7 mouse cellular contexts compared by ENCODE assay signal in genomic region chr2:35297703-35298332, GRCm38 (mm10). TPM values are rescaled to one million over a fixed set of nuclear protein-coding genes. Genes with fewer than 3 reads are reported as not detected.
DNase-seq lines count a peak whose midpoint lies in the region; ATAC-seq and TF ChIP-seq lines count a peak whose summit lies in the region.

No protein-coding gene starts in this region.

- H3K4me3 ChIP-seq in gastrocnemius, adult 2 months = no peak overlapping the region
- no peak overlapping the region for H3K4me3 ChIP-seq in midbrain, embryonic 12.5 days

- no peaks in the 10 kb centered on the region for H3K9me3 ChIP-seq in midbrain, embryonic 12.5 days

- H3K36me3 ChIP-seq in midbrain, embryonic 12.5 days = no peaks in the 10 kb centered on the region

- H3K9ac ChIP-seq in midbrain, embryonic 12.5 days (replicated peaks) = no peak overlapping the region

- intact Hi-C loops in gastrocnemius, adult 2 months (cut with DNase I) = loop anchor here (1.0 to 10.0 kb wide), 3 partner anchors 51 to 217 kb away; partner anchors contain the start of gene 4930402F06Rik
- intact Hi-C loops in left cerebral cortex, postnatal 36 days (cut with DNase I) = loop anchor here (2.0 kb wide), 1 partner anchor 99 kb away; the partner anchor contains the start of gene 4930402F06Rik

- ATAC-seq in common myeloid progenitor, adult 5-6 weeks (replicated peaks; ENCODE audit: low read depth, poor library complexity, severe bottlenecking) = peak; percentile 96
- peak; percentile 63 for ATAC-seq in inflammation-experienced regulatory T-cells, adult 6 months
- 0 out of 2 replicates have a peak, but pooled peaks have one; percentile 49 for ATAC-seq in midbrain, embryonic 12.5 days (ENCODE audit: low FRiP score, low read depth)

- no peak for TF ChIP-seq CTCF in gastrocnemius, adult 2 months (IDR thresholded peaks at IDR 0.05)

- DNase-seq in adrenal gland, adult (ENCODE audit: inconsistent age in 2 of 2, low spot score in 1 of 2) = peak; percentile 74 to 93
- peak; percentile 79 for DNase-seq in gastrocnemius, adult 2 months
- DNase-seq in left cerebral cortex, postnatal 36 days (ENCODE audit: low spot score in 2 of 2) = peak; percentile 67 to 76
- DNase-seq in skeletal muscle tissue, adult 2 months (ENCODE audit: low read depth, low spot score) = peak; percentile 69

- H3K4me2 ChIP-seq in midbrain, embryonic 12.5 days (replicated peaks) = no peak overlapping the region

- 0 out of 2 replicates have a peak, but pooled peaks cover 9% of the 10 kb centered on the region for H3K27me3 ChIP-seq in midbrain, embryonic 12.5 days

- 31% methylated on average over 15 of the region's 15 CpGs for WGBS in midbrain, embryonic 12.5 days

- no peaks in the 10 kb centered on the region for H3K4me1 ChIP-seq in midbrain, embryonic 12.5 days

- no peak overlapping the region for H3K27ac ChIP-seq in gastrocnemius, adult 2 months
- no peak overlapping the region for H3K27ac ChIP-seq in midbrain, embryonic 12.5 days (replicated peaks)

RNA-seq across cellular contexts. Expression of gene Stom, which starts 39.0 kb away (rescaled TPM):
- total RNA-seq in common myeloid progenitor, adult 5-6 weeks (2017) = 76.2 and 80.6 TPM in 2 replicates
- total RNA-seq in gastrocnemius, adult 2 months (2021) = 10 to 100 TPM; 17.1 to 30.1 TPM
- polyA plus RNA-seq in inflammation-experienced regulatory T-cells, adult 6 months (2017; shearing (Covaris generic)) = 1 to 10 TPM; 1.7 to 4.9 (median 1.8) TPM
- 1 to 10 TPM; 5.7 to 6.0 TPM for total RNA-seq in left cerebral cortex, postnatal 36 days (2021)
- 12.5 and 12.6 TPM in 2 replicates for polyA plus RNA-seq in midbrain, embryonic 12.5 days (2016; fragmentation: Nextera tagmentation; extraction: Ambion mirVana)

RNA-seq across cellular contexts. Expression of gene Gsn, which starts 41.6 kb away (rescaled TPM):
- 8.9 and 9.7 TPM in 2 replicates for total RNA-seq in common myeloid progenitor, adult 5-6 weeks (2017)
- total RNA-seq in gastrocnemius, adult 2 months (2021) = 100 to 1,000 TPM; 676 to 777 TPM
- polyA plus RNA-seq in inflammation-experienced regulatory T-cells, adult 6 months (2017; shearing (Covaris generic)) = 10 to 100 TPM; 16.2 to 28.8 (median 25.4) TPM
- total RNA-seq in left cerebral cortex, postnatal 36 days (2021) = 10 to 100 TPM; 57.7 to 90.6 TPM
- 36.7 and 48.9 TPM in 2 replicates for polyA plus RNA-seq in midbrain, embryonic 12.5 days (2016; fragmentation: Nextera tagmentation; extraction: Ambion mirVana)

Comparison
In these comparisons a context has a peak if more than half of its experiments do, and no peak if none do; other contexts are left out.
1. RNA of gene Gsn, which starts 41.6 kb away (total RNA-seq): 676 to 777 TPM in gastrocnemius, adult 2 months; 57.7 to 90.6 TPM in left cerebral cortex, postnatal 36 days and 8.9 to 9.7 TPM in common myeloid progenitor, adult 5-6 weeks; every median in the first group is over 4 times any median in the second.
2. Peak in every context shown above with its lines, with median percentiles within 50 percentile points of each other: DNase-seq and ATAC-seq.